Mouse (Mus musculus): Measurements from ENCODE around the gene Nectin3.

- TF ChIP-seq CTCF (IDR thresholded peaks at IDR 0.05; ENCODE audit: insufficient read depth, low read depth, low read length) (no peak), POLR2A (IDR thresholded peaks at IDR 0.05; ENCODE audit: insufficient read depth, low read depth, low read length) (no peak)
These were observed 109.6 kb downstream of the Nectin3 start for GRCm38 (mm10) chr16:46388527-46389414.

All from olfactory bulb, adult 2 months (tissue).